Mouse (Mus musculus): ENCODE measurements around the gene Degs2. TPM values are rescaled to one million over a fixed set of nuclear protein-coding genes. Genes with fewer than 3 reads are reported as not detected.
A peak's percentile ranks its signal among the peaks of the same experiment; 100 is the strongest.

Degs2 gene
- polyA plus RNA-seq (2015; fragmentation: Nextera tagmentation; extraction: Ambion mirVana), result 19.0 and 21.5 TPM in 2 replicates

DNA sequence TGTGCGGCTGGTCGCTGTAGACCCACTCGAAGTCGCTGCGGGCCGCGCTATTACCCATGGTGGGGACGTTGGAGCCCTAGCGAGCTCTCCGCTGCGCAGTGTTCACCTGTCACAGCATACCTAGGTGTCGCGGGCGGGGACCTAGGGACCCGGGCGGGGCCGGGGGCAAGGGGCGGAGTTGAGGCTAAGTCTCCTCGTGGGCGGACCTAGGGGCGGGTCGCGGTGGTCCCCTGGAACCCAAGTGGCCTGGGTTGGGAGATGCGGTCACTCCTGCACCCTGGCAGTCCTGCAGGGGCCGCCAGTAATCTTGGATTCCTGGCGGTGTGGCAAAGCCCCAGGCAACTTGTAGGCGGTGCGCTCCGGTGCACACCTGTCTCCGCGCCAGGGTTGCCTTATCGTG lies at the start of gene Degs2:
Degs2 (minus strand) TSS at position 131 of the 400 bp plus-strand sequence.
- Histone ChIP-seq H3K4me3 (replicated peaks; ENCODE audit: low read depth, low read length) (peak within 1 kb of the TSS; percentile 22), H3K4me2 (ENCODE audit: low read length) (peak within 1 kb of the TSS; percentile 56), H3K27ac (no peak within 1 kb of the TSS), H3K27me3 (ENCODE audit: insufficient read depth, low read length) (peaks cover 17% of the 10 kb centered on the region), H3K4me1 (replicated peaks; ENCODE audit: insufficient read depth, low read length) (0 out of 2 replicates have a peak, but pooled peaks cover 9% of the 10 kb centered on the region), H3K9ac (ENCODE audit: low read depth, low read length) (0 out of 2 replicates have a peak within 1 kb of the TSS, but pooled peaks have one; percentile 5), H3K36me3 (ENCODE audit: insufficient read depth, low read length) (no peaks in the 10 kb centered on the region), H3K9me3 (replicated peaks; ENCODE audit: low read length) (no peaks in the 10 kb centered on the region)
- TF ChIP-seq CTCF (IDR thresholded peaks at IDR 0.05; ENCODE audit: low read depth), result peak; percentile 54
- 1% methylated on average over 32 of the region's 32 CpGs for WGBS
- ATAC-seq (replicated peaks; ENCODE audit: low FRiP score, low read depth) (peak; percentile 69), DNase-seq (ENCODE audit: low spot score) (peak; percentile 48)

DNA sequence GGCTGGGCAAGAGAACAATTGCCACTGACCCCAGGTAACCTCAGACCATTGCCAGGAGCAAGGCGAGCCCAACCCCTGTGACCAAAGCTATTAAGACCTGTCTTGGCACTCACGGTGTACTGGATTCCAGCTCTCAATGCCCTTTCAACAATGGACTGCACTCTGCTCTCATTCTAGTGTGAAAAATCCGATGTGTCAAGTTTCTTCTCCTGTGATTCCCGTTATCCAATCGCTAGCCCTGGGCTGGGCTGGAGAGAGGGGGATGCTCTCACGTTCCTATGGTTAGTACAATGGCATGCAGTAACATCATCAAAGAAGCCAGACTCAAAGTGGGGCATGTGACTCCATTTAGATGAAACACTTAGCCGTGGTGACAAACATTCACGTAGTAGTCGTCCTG lies 49.7 kb upstream of the Degs2 start:
- Histone ChIP-seq H3K9ac (ENCODE audit: low read depth, low read length) (no peak overlapping the region), H3K4me2 (ENCODE audit: low read length) (no peak overlapping the region), H3K4me3 (replicated peaks; ENCODE audit: low read depth, low read length) (no peak overlapping the region), H3K27me3 (ENCODE audit: insufficient read depth, low read length) (no peaks in the 10 kb centered on the region), H3K36me3 (ENCODE audit: insufficient read depth, low read length) (no peaks in the 10 kb centered on the region), H3K4me1 (replicated peaks; ENCODE audit: insufficient read depth, low read length) (no peaks in the 10 kb centered on the region), H3K9me3 (replicated peaks; ENCODE audit: low read length) (no peaks in the 10 kb centered on the region), H3K27ac (no peak overlapping the region)
- ATAC-seq (replicated peaks; ENCODE audit: low FRiP score, low read depth) (no peak), DNase-seq (ENCODE audit: low spot score) (peak; percentile 8)
- WGBS, result 37% methylated on average over 9 of the region's 9 CpGs
- no peak for TF ChIP-seq CTCF (IDR thresholded peaks at IDR 0.05; ENCODE audit: low read depth)

DNA sequence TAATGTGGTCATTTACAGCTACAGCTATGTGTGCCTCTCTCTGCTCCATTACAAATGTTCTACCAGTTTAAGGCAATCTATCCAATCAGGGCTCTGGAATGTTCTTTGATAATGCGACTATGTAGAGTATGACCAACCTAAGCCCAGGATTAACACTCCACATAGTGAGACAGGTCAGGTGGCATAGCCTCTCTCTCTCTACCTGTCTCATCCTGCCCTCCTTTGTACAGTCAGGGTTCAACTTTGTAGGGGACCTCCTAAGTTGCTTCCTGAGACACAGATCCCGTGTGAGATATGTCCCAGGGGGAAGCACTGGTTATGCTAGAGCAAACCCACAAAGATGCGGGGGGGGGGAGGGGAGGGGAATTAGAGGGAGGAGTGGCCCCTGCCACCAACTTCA lies 48.1 kb upstream of the Degs2 start:
- H3K4me2 ChIP-seq (ENCODE audit: low read length), result no peak overlapping the region
- no peak overlapping the region for H3K9ac ChIP-seq (ENCODE audit: low read depth, low read length)
- no peak overlapping the region for H3K4me3 ChIP-seq (replicated peaks; ENCODE audit: low read depth, low read length)
- ATAC-seq (replicated peaks; ENCODE audit: low FRiP score, low read depth) (no peak), DNase-seq (ENCODE audit: low spot score) (no peak)
- no peaks in the 10 kb centered on the region for H3K9me3 ChIP-seq (replicated peaks; ENCODE audit: low read length)
- H3K27ac ChIP-seq, result no peak overlapping the region
- TF ChIP-seq CTCF (IDR thresholded peaks at IDR 0.05; ENCODE audit: low read depth), result no peak
- 56% methylated on average over 3 of the region's 3 CpGs for WGBS
- H3K4me1 ChIP-seq (replicated peaks; ENCODE audit: insufficient read depth, low read length), result no peaks in the 10 kb centered on the region
- H3K36me3 ChIP-seq (ENCODE audit: insufficient read depth, low read length), result no peaks in the 10 kb centered on the region
- no peaks in the 10 kb centered on the region for H3K27me3 ChIP-seq (ENCODE audit: insufficient read depth, low read length)

DNA sequence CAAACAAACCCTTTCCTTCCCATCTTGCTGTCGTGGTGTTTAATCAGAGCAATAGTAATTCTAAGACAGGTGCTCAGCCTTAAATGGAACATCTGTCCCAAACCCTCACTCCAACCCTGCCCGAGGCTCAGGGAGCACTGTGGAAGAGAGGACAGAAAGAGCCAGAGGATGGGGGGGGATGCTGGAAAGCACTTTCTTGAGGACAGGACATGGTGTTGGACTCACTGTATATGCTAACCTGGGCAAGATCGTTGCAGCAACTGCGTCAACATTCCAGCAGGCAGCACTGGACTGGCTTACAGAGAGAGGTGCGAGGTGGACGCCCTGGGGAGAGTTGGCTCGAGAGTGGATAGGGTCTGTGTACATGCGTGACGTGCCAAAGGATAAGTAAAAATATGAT lies 47.3 kb upstream of the Degs2 start:
- DNase-seq (ENCODE audit: low spot score), result no peak
- WGBS, result 83% methylated on average over 9 of the region's 9 CpGs
- TF ChIP-seq CTCF (IDR thresholded peaks at IDR 0.05; ENCODE audit: low read depth), result no peak
- no peak overlapping the region for H3K4me3 ChIP-seq (replicated peaks; ENCODE audit: low read depth, low read length)
- H3K4me1 ChIP-seq (replicated peaks; ENCODE audit: insufficient read depth, low read length), result no peaks in the 10 kb centered on the region
- no peak overlapping the region for H3K4me2 ChIP-seq (ENCODE audit: low read length)
- no peak overlapping the region for H3K27ac ChIP-seq
- ATAC-seq (replicated peaks; ENCODE audit: low FRiP score, low read depth), result no peak
- H3K9ac ChIP-seq (ENCODE audit: low read depth, low read length), result no peak overlapping the region
- H3K9me3 ChIP-seq (replicated peaks; ENCODE audit: low read length), result no peaks in the 10 kb centered on the region
- no peaks in the 10 kb centered on the region for H3K36me3 ChIP-seq (ENCODE audit: insufficient read depth, low read length)
- no peaks in the 10 kb centered on the region for H3K27me3 ChIP-seq (ENCODE audit: insufficient read depth, low read length)

DNA sequence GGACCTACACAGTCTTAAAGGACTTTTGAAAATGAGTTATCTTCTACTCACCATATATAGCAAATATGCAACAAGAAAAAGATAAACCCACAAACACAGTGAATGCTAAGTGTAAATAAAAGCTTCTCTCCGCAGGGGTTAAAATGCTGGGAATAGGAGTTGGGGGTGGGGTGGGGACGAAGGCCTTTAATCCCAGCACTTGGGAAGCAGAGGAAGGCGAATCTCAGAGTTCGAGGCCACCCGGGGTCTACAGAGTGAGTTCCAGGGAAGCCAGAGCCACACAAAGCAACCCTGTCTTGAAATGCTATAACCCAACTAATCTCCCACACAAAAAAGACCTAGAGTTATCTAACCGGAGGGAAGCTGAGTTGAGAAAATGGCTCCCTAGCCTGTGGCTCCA lies 46.9 kb upstream of the Degs2 start:
- Histone ChIP-seq H3K9ac (ENCODE audit: low read depth, low read length) (no peak overlapping the region), H3K4me2 (ENCODE audit: low read length) (no peak overlapping the region), H3K9me3 (replicated peaks; ENCODE audit: low read length) (no peaks in the 10 kb centered on the region), H3K36me3 (ENCODE audit: insufficient read depth, low read length) (no peaks in the 10 kb centered on the region), H3K27ac (no peak overlapping the region), H3K4me3 (replicated peaks; ENCODE audit: low read depth, low read length) (no peak overlapping the region), H3K27me3 (ENCODE audit: insufficient read depth, low read length) (no peaks in the 10 kb centered on the region), H3K4me1 (replicated peaks; ENCODE audit: insufficient read depth, low read length) (no peaks in the 10 kb centered on the region)
- ATAC-seq (replicated peaks; ENCODE audit: low FRiP score, low read depth) (no peak), DNase-seq (ENCODE audit: low spot score) (no peak)
- TF ChIP-seq CTCF (IDR thresholded peaks at IDR 0.05; ENCODE audit: low read depth), result no peak
- WGBS, result 74% methylated on average over 6 of the region's 6 CpGs

DNA sequence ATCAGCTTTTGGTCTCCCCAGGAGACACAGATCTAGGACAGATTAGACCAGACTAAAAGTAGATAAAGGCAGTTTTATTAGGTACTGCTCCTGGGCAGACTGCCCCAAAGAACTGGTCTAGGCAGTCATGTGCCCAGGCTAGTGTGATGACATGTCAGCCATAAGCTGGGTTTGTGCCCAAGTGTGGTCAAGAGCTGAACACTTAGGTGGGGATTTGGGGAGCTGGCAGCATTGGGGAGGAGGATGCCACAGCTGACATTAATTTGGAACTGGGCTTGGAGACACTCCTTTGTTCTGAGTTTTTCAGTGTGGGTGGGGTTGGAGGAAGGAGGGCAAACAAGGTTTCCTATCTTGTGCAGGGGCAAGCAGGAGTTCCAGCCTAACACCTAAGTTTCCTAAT lies 43.9 kb upstream of the Degs2 start:
- Histone ChIP-seq H3K27me3 (ENCODE audit: insufficient read depth, low read length) (no peaks in the 10 kb centered on the region), H3K9ac (ENCODE audit: low read depth, low read length) (no peak overlapping the region), H3K9me3 (replicated peaks; ENCODE audit: low read length) (no peaks in the 10 kb centered on the region), H3K36me3 (ENCODE audit: insufficient read depth, low read length) (no peaks in the 10 kb centered on the region), H3K4me1 (replicated peaks; ENCODE audit: insufficient read depth, low read length) (no peaks in the 10 kb centered on the region), H3K27ac (no peak overlapping the region), H3K4me2 (ENCODE audit: low read length) (no peak overlapping the region), H3K4me3 (replicated peaks; ENCODE audit: low read depth, low read length) (no peak overlapping the region)
- DNase-seq (ENCODE audit: low spot score) (no peak), ATAC-seq (replicated peaks; ENCODE audit: low FRiP score, low read depth) (no peak)
- TF ChIP-seq CTCF (IDR thresholded peaks at IDR 0.05; ENCODE audit: low read depth), result no peak

DNA sequence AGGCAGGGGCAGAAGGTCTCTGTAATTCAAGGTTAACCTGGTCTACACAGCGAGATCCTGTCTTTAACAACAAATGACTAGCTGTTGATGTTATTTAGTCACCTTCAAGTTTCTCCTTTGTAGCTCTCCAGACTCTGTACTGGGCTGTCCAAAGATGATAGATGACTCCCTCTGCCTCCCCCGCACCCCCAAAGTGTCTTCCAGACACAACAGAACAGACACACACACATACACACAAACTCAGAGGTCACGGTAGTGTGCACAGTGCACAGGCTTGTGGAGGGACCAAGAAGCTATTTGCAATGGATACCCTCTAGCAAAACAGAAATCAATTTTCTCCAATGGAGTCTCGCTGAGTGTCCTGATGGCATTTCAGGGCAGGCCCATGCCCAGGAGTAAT lies 40.1 kb upstream of the Degs2 start:
- Histone ChIP-seq H3K4me3 (replicated peaks; ENCODE audit: low read depth, low read length) (no peak overlapping the region), H3K4me1 (replicated peaks; ENCODE audit: insufficient read depth, low read length) (no peaks in the 10 kb centered on the region), H3K9me3 (replicated peaks; ENCODE audit: low read length) (no peaks in the 10 kb centered on the region), H3K36me3 (ENCODE audit: insufficient read depth, low read length) (no peaks in the 10 kb centered on the region), H3K27me3 (ENCODE audit: insufficient read depth, low read length) (no peaks in the 10 kb centered on the region), H3K27ac (no peak overlapping the region), H3K9ac (ENCODE audit: low read depth, low read length) (no peak overlapping the region), H3K4me2 (ENCODE audit: low read length) (no peak overlapping the region)
- ATAC-seq (replicated peaks; ENCODE audit: low FRiP score, low read depth), result 0 out of 2 replicates have a peak, but pooled peaks have one; percentile 33
- no peak for TF ChIP-seq CTCF (IDR thresholded peaks at IDR 0.05; ENCODE audit: low read depth)
- DNase-seq (ENCODE audit: low spot score), result peak; percentile 18
- WGBS, result 48% methylated on average over 4 of the region's 4 CpGs

All from kidney, postnatal 0 days (tissue).